Mouse (Mus musculus) testis, adult 2 months (tissue): ENCODE results near the gene Gcm1.

Experiments used
- CTCF ChIP-seq: fragments of 200-500 bp; IDR thresholded peaks from 2 replicates; pipeline ENCODE4 v1.5.1; 2012; ENCODE audit warnings: low read depth, mild to moderate bottlenecking, inconsistent platforms, low read length, moderate library complexity; ENCODE audit not compliant: control insufficient read depth, insufficient read depth, insufficient replicate concordance
- POLR2A ChIP-seq: fragments of 200-500 bp; IDR thresholded peaks from 2 replicates; pipeline ENCODE4 v1.6.1; 2012; ENCODE audit warnings: low read depth, mild to moderate bottlenecking, inconsistent platforms, low read length, moderate library complexity; ENCODE audit not compliant: control insufficient read depth

DNA sequence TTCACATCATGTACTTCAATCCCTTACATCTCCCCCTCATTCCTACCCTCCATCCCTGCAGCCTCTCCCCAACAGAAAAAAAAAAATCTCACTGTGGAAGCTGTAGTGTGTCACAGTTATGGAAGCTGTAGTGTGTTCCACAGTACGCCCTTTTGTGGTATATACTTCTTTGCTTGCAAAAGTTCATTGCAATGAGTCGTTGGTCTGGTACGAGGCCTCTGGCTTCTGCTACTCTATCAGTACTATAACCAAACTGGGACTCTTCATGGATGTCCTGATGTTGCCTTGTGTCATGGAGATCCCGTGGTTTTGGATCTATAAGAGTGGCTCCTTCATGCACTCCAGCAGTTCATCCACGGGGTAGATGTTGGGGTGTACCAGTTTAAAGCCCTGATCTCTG is 39.0 kb upstream of the Gcm1 start:
- TF ChIP-seq POLR2A (no peak), CTCF (no peak)
